Mouse (Mus musculus) ES-E14 (cell line): ENCODE data around the gene Ctnnd2. TPM values are rescaled to one million over a fixed set of nuclear protein-coding genes. Genes with fewer than 3 reads are reported as not detected.

Source experiments
- DNase-seq: peaks from one replicate; pipeline ENCODE4 v3.0.0-alpha.2; 2013; ENCODE audit warnings: low read depth, low spot score
- H3K27ac ChIP-seq: 2 replicates; pipeline ENCODE4 v1.5.1; 2012; ENCODE audit warnings: low read depth, mild to moderate bottlenecking, low read length, moderate library complexity, mixed read lengths; ENCODE audit not compliant: poor library complexity, insufficient read depth, severe bottlenecking
- H3K36me3 ChIP-seq: 2 replicates; pipeline ENCODE4 v1.6.1; 2012; ENCODE audit warnings: mild to moderate bottlenecking, low read length, moderate library complexity, mixed read lengths; ENCODE audit not compliant: control insufficient read depth, poor library complexity, insufficient read depth, severe bottlenecking
- H3K4me1 ChIP-seq, 2 experiments: fragments of 150-350 bp in 1 of 2; sonication (generic) in 1 of 2; 2 replicates each; pipeline ENCODE4 v1.6.1; 2012; ENCODE audit warnings: low read length in 2 of 2, mild to moderate bottlenecking in 1 of 2, mixed read lengths in 1 of 2; ENCODE audit not compliant: control insufficient read depth in 2 of 2, insufficient read depth in 2 of 2, poor library complexity in 1 of 2
- H3K4me3 ChIP-seq, 2 experiments: fragments of 150-350 bp in 1 of 2; sonication (generic) in 1 of 2; 2 replicates each; pipeline ENCODE4 v1.5.1; 2012; ENCODE audit warnings: low read length in 2 of 2, low read depth in 1 of 2, mild to moderate bottlenecking in 1 of 2, mixed read lengths in 1 of 2; ENCODE audit not compliant: insufficient read depth in 1 of 2, poor library complexity in 1 of 2, severe bottlenecking in 1 of 2
- H3K9ac ChIP-seq: 2 replicates; pipeline ENCODE4 v1.6.1; 2012; ENCODE audit warnings: low read depth, mild to moderate bottlenecking, low read length, mixed read lengths; ENCODE audit not compliant: poor library complexity, insufficient read depth, severe bottlenecking
- H3K9me3 ChIP-seq: fragments of 150-350 bp; sonication (generic); 2 replicates; pipeline ENCODE4 v1.6.1; 2012; ENCODE audit warnings: low read depth, mild to moderate bottlenecking, low read length; ENCODE audit not compliant: control insufficient read depth, insufficient read depth
- CHD2 ChIP-seq: IDR thresholded peaks from 2 replicates; pipeline ENCODE4 v1.6.1; 2014; ENCODE audit warnings: mild to moderate bottlenecking, low read depth, low read length, inconsistent platforms
- HCFC1 ChIP-seq: IDR thresholded peaks from 2 replicates; pipeline ENCODE4 v1.6.1; 2012; ENCODE audit warnings: low read length, inconsistent platforms, borderline replicate concordance; ENCODE audit not compliant: insufficient read depth
- MAFK ChIP-seq: IDR thresholded peaks from 2 replicates; pipeline ENCODE4 v1.6.1; 2014; ENCODE audit warnings: mild to moderate bottlenecking, low read depth, low read length, inconsistent platforms; ENCODE audit not compliant: insufficient read depth
- ZC3H11A ChIP-seq: IDR thresholded peaks from 2 replicates; pipeline ENCODE4 v1.6.1; 2012; ENCODE audit warnings: low read depth, mild to moderate bottlenecking, inconsistent platforms, low read length, borderline replicate concordance
- ZNF384 ChIP-seq: IDR thresholded peaks from 2 replicates; pipeline ENCODE4 v1.6.1; 2012; ENCODE audit warnings: low read depth, low read length, inconsistent platforms
- in situ Hi-C, 2 experiments: fragments of 600-800 bp; cut with MboI; formaldehyde crosslinking; loops; one replicate each; pipeline ENCODE4 v1.15.1; 2025; ENCODE audit warnings: low sequenced_read_pairs in 2 of 2, inconsistent platforms in 1 of 2; ENCODE audit not compliant: unreplicated experiment in 2 of 2
- total RNA-seq: library from RNA; depleted of rRNA; stranded (reverse); fragments of 300-350 nt; gene quantifications from 2 replicates; pipeline ENCODE4 v1.2.3, GENCODE M21; 2012

The Ctnnd2 gene
- total RNA-seq, 1 experiment = 3.6 TPM

DNA sequence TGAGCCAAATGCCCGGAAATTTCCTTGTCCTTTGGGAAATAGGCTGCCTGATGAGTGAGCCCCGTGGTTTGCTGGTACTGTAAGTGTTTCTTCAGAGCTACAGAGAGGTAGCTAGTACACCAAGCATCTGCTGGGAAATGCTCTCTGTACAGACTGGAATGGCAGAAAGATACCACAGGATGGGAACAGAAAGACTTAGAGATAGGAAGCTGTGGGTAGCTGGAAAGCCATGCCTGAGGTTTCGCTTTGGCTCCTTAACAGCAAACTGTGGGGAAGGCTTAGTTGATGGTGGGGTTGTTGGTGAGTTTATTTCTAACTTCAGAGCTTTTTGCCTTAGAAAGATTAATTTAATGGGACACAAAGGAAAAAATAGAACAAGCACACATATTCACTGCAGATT, 485.2 kb downstream of the Ctnnd2 start:
- in situ Hi-C loops = no loop called here
- H3K4me3 ChIP-seq = no peak overlapping the region
- no peaks in the 10 kb centered on the region for H3K36me3 ChIP-seq
- peaks cover 0 to 8% of the 10 kb centered on the region in 2 experiments; a peak in 2 of 4 replicates for H3K4me1 ChIP-seq
- no peak overlapping the region for H3K27ac ChIP-seq
- DNase-seq = no peak
- TF ChIP-seq CHD2 (no peak), ZC3H11A (no peak), MAFK (no peak)
- no peak overlapping the region for H3K9ac ChIP-seq
- H3K9me3 ChIP-seq = no peaks in the 10 kb centered on the region

DNA sequence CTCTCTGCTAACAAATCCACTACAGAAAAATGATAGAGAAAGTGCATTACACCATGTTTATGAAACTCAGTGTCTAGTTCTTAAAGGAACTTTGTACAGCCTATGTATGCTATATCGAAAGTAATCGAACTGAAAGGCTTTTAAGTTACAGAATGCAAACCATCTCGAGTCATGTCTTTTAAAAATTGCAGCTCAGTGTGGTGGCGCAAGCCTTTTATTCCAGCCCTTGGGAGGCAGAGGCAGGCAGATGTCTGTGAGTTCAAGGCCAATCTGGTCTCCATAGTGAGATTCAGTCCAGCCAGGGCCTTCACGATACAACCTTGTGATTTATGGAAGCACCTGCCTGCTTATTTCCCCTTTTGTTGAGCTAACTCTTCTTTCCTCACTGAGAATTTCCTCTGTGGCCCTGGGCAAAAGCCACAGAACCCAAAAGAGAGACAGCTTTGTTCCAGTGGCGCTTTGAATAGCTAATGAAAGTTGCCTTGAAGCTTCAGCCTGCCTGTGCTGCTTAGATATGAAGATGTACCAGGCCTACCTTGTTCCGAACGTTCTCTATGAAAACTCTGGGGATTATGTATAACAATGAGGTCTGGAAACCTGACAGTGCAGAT, 488.3 kb downstream of the Ctnnd2 start:
- Histone ChIP-seq H3K4me3 (no peak overlapping the region), H3K9ac (no peak overlapping the region), H3K27ac (no peak overlapping the region), H3K9me3 (no peaks in the 10 kb centered on the region), H3K36me3 (no peaks in the 10 kb centered on the region), H3K4me1 (peaks cover 0 to 13% of the 10 kb centered on the region in 2 experiments; a peak in 2 of 4 replicates)
- in situ Hi-C loops = no loop called here
- no peak for DNase-seq
- TF ChIP-seq HCFC1 (no peak), ZNF384 (no peak), MAFK (no peak), CHD2 (no peak), ZC3H11A (no peak)

DNA sequence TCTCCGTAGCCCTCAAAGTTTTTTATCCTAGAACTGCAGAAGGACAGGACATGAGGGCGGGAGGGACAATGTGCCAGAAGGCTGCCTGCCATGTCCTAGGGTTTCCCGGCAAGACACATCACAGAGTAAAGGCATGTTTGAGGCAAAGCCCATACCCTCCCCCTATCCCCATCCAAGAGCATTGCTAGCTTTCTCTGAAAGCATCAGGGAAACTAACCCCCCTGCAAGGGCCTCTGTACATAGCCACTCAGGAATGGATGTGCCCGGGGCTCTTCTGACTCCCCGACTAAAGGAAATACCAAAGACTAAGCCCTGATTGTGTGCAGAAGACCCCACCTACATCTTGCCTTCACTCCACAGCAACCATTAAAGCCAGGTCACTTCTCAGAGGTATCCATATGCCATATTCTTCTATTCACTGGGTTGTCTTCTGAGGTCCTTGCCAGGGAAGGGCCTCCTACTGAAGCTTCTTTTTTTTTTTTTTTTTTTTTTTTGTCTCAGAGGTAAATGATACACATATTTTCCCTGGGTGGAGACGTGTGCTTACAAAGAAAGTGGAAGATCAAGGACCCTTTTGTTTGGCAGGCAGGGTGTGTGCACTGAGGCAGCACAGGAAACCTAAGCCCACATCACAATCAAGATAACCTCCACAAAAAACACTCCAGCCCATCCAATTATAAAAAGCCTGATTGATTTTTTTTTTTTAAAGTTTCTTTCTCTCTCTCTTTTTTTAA, 489.5 kb downstream of the Ctnnd2 start:
- H3K36me3 ChIP-seq = no peaks in the 10 kb centered on the region
- in situ Hi-C loops = no loop called here
- no peak overlapping the region for H3K4me3 ChIP-seq
- H3K4me1 ChIP-seq = peaks cover 0 to 10% of the 10 kb centered on the region in 2 experiments; a peak in 2 of 4 replicates
- H3K9me3 ChIP-seq = no peaks in the 10 kb centered on the region
- peak; percentile 82 for TF ChIP-seq ZNF384
- no peak for TF ChIP-seq CHD2
- no peak for TF ChIP-seq MAFK
- TF ChIP-seq ZC3H11A = no peak
- TF ChIP-seq HCFC1 = no peak
- peak overlapping the region; percentile 70; the same call in 1 of the 2 replicates for H3K27ac ChIP-seq
- no peak overlapping the region; the same call in 1 of the 2 replicates for H3K9ac ChIP-seq
- DNase-seq = peak; percentile 46

DNA sequence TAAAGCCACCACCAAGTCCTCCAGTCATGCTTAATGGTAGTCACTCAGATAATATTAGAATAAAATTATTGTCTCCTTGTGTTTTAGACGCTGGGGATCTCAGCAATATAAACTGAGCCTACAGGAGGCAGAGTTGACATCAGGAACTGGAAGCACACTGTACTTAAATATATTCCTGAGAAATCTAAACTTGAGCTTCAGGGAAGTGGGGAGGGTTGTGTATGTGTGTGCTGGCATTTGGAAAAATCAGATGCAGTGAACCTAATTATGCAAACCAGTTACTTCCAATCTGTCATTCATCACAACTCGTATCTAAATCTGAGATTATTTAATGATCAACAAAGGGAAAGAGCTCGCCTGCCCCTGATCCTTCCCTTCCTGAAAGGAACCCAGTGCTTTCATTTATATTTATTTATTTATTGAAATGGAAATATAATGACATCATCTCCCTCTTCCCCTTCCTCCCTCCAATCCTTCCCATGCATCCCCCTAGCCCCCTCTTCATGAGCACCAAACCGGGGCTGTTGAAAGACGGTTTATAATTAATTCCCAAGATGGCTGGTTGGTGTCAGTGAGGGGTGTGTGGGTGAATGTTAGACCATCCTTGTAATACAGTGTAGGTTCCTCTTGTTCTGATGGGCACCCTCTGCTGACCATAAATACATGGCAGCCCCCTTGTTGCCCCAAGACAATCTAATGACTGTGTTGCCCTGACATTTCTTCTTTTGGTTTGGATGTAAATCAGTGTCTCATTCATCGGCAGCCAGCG, 495.6 kb downstream of the Ctnnd2 start:
- no peak for DNase-seq
- Histone ChIP-seq H3K4me3 (no peak overlapping the region), H3K4me1 (peaks cover 0 to under 1% of the 10 kb centered on the region in 2 experiments; a peak in 1 of 4 replicates), H3K9ac (no peak overlapping the region), H3K9me3 (no peaks in the 10 kb centered on the region), H3K27ac (no peak overlapping the region), H3K36me3 (no peaks in the 10 kb centered on the region)
- TF ChIP-seq MAFK = no peak
- TF ChIP-seq ZC3H11A = no peak
- in situ Hi-C loops = no loop called here
